Mouse (Mus musculus) heart, embryonic 16.5 days (tissue): ENCODE results near the gene Ppp4r1. TPM values are rescaled to one million over a fixed set of nuclear protein-coding genes. Genes with fewer than 3 reads are reported as not detected.

ENCODE experiments used
- ATAC-seq: fragments of 200-750 bp; cut with Nextera tagmentation; replicated peaks from 2 replicates; pipeline ENCODE4 v1.8.0; 2017; ENCODE audit warnings: moderate number of reproducible peaks; ENCODE audit not compliant: insufficient read depth, low FRiP score; ENCODE audit errors: extremely low read depth
- H3K27ac ChIP-seq: fragments of 300-500 bp; sonication (generic); 2 replicates; pipeline ENCODE4 v1.5.1; 2014; ENCODE audit warnings: mild to moderate bottlenecking, low read length, control low read depth, moderate library complexity
- H3K27me3 ChIP-seq: fragments of 300-500 bp; sonication (generic); 2 replicates; pipeline ENCODE4 v1.6.1; 2014; ENCODE audit warnings: low read length, mixed read lengths; ENCODE audit not compliant: control insufficient read depth, insufficient read depth
- H3K36me3 ChIP-seq: fragments of 300-500 bp; sonication (generic); 2 replicates; pipeline ENCODE4 v1.6.1; 2014; ENCODE audit not compliant: control insufficient read depth, insufficient read depth
- H3K4me1 ChIP-seq: fragments of 300-500 bp; sonication (generic); 2 replicates; pipeline ENCODE4 v1.6.1; 2014; ENCODE audit warnings: low read length, mixed read lengths; ENCODE audit not compliant: control insufficient read depth, insufficient read depth
- H3K4me2 ChIP-seq: fragments of 300-500 bp; sonication (generic); 2 replicates; pipeline ENCODE4 v1.6.1; 2014; ENCODE audit warnings: low read depth, mild to moderate bottlenecking, control low read depth, low read length
- H3K4me3 ChIP-seq: fragments of 300-500 bp; sonication (generic); 2 replicates; pipeline ENCODE4 v1.5.1; 2014; ENCODE audit warnings: mild to moderate bottlenecking, control low read depth, low read length
- H3K9ac ChIP-seq: fragments of 300-500 bp; sonication (generic); 2 replicates; pipeline ENCODE4 v1.6.1; 2014; ENCODE audit warnings: low read length, control low read depth
- H3K9me3 ChIP-seq: fragments of 300-500 bp; sonication (generic); replicated peaks from 2 replicates; pipeline ENCODE4 v1.6.1; 2016; ENCODE audit warnings: low read length; ENCODE audit not compliant: control insufficient read depth
- WGBS: fragments of 180-500 bp; shearing (Covaris S2); extraction: QIAGEN DNeasy Blood & Tissue Kit; methylation state at CpG from one replicate; pipeline ENCODE4 v1.1.7; 2014; 5-methylcytosine and 5-hydroxymethylcytosine counted together
- polyA plus RNA-seq: library from polyadenylated mRNA; unstranded; fragments of >200 nt; fragmentation: Nextera tagmentation; extraction: Ambion mirVana; gene quantifications from 2 replicates; pipeline ENCODE4 v1.2.1, GENCODE M21; 2015

The Ppp4r1 gene
- polyA plus RNA-seq, 1 experiment from 2014 or later, result 27.3 TPM

GRCm38 (mm10) chr17:65869720-65870119, 87.3 kb downstream of the Ppp4r1 start:
- no peak overlapping the region for H3K4me2 ChIP-seq
- no peak for ATAC-seq
- no peaks in the 10 kb centered on the region; the same call in 1 of the 2 replicates for H3K4me1 ChIP-seq
- WGBS, result 90% methylated on average over 10 of the region's 10 CpGs
- H3K27me3 ChIP-seq, result no peaks in the 10 kb centered on the region
- no peak overlapping the region for H3K4me3 ChIP-seq
- no peaks in the 10 kb centered on the region for H3K9me3 ChIP-seq
- peaks cover 4% of the 10 kb centered on the region; the same call in 1 of the 2 replicates for H3K36me3 ChIP-seq
- H3K27ac ChIP-seq, result no peak overlapping the region
- H3K9ac ChIP-seq, result no peak overlapping the region

- Histone ChIP-seq H3K9ac (no peak overlapping the region), H3K4me1 (no peaks in the 10 kb centered on the region; the same call in 1 of the 2 replicates)
- no peak for ATAC-seq
Observed at GRCm38 (mm10) chr17:65870146-65870545, 87.8 kb downstream of the Ppp4r1 start.

GRCm38 (mm10) chr17:65871641-65872041, 89.3 kb downstream of the Ppp4r1 start:
- ATAC-seq, result no peak
- 39% methylated on average over 5 of the region's 5 CpGs for WGBS
- Histone ChIP-seq H3K36me3 (peaks cover 4% of the 10 kb centered on the region; the same call in 1 of the 2 replicates), H3K9ac (no peak overlapping the region), H3K27me3 (no peaks in the 10 kb centered on the region), H3K4me2 (no peak overlapping the region), H3K27ac (no peak overlapping the region), H3K4me3 (no peak overlapping the region), H3K4me1 (no peaks in the 10 kb centered on the region; the same call in 1 of the 2 replicates), H3K9me3 (no peaks in the 10 kb centered on the region)

More at GRCm38 (mm10) chr17:65870146-65870545, 87.8 kb downstream of the Ppp4r1 start:
- Histone ChIP-seq H3K36me3 (peaks cover 4% of the 10 kb centered on the region; the same call in 1 of the 2 replicates), H3K9me3 (no peaks in the 10 kb centered on the region), H3K27ac (no peak overlapping the region), H3K4me3 (no peak overlapping the region), H3K27me3 (no peaks in the 10 kb centered on the region), H3K4me2 (no peak overlapping the region)
- 50% methylated on average over 4 of the region's 4 CpGs for WGBS

- Histone ChIP-seq H3K27me3 (no peaks in the 10 kb centered on the region), H3K4me3 (no peak overlapping the region), H3K36me3 (peaks cover 3% of the 10 kb centered on the region; the same call in 1 of the 2 replicates), H3K9me3 (no peaks in the 10 kb centered on the region), H3K4me2 (no peak overlapping the region), H3K27ac (peak overlapping the region; percentile 25; the same call in 1 of the 2 replicates), H3K4me1 (no peaks in the 10 kb centered on the region; the same call in 1 of the 2 replicates), H3K9ac (no peak overlapping the region)
- WGBS, result 55% methylated on average over 6 of the region's 6 CpGs
- peak; percentile 24; the same call in 1 of the 2 replicates for ATAC-seq
Observed at GRCm38 (mm10) chr17:65872051-65872450, 89.7 kb downstream of the Ppp4r1 start.

GRCm38 (mm10) chr17:65872652-65873051, 90.3 kb downstream of the Ppp4r1 start:
- Histone ChIP-seq H3K9ac (no peak overlapping the region), H3K36me3 (no peaks in the 10 kb centered on the region), H3K4me2 (no peak overlapping the region), H3K4me1 (no peaks in the 10 kb centered on the region; the same call in 1 of the 2 replicates), H3K4me3 (no peak overlapping the region), H3K9me3 (no peaks in the 10 kb centered on the region), H3K27ac (peak overlapping the region; percentile 25; the same call in 1 of the 2 replicates), H3K27me3 (no peaks in the 10 kb centered on the region)
- ATAC-seq, result peak; percentile 59
- WGBS, result 44% methylated on average over 6 of the region's 6 CpGs

- Histone ChIP-seq H3K4me1 (no peaks in the 10 kb centered on the region; the same call in 1 of the 2 replicates), H3K27me3 (no peaks in the 10 kb centered on the region), H3K27ac (no peak overlapping the region), H3K4me3 (no peak overlapping the region), H3K9me3 (no peaks in the 10 kb centered on the region), H3K9ac (no peak overlapping the region), H3K4me2 (no peak overlapping the region), H3K36me3 (no peaks in the 10 kb centered on the region)
- ATAC-seq, result no peak
- 84% methylated on average over 4 of the region's 4 CpGs for WGBS
Observed at GRCm38 (mm10) chr17:65873156-65873555, 90.8 kb downstream of the Ppp4r1 start.

GRCm38 (mm10) chr17:65873834-65874233, 91.5 kb downstream of the Ppp4r1 start:
- no peaks in the 10 kb centered on the region for H3K27me3 ChIP-seq
- H3K9me3 ChIP-seq, result no peaks in the 10 kb centered on the region
- H3K9ac ChIP-seq, result no peak overlapping the region
- no peak overlapping the region for H3K4me2 ChIP-seq
- H3K4me3 ChIP-seq, result no peak overlapping the region
- H3K27ac ChIP-seq, result no peak overlapping the region
- no peaks in the 10 kb centered on the region; the same call in 1 of the 2 replicates for H3K4me1 ChIP-seq
- H3K36me3 ChIP-seq, result no peaks in the 10 kb centered on the region
- ATAC-seq, result 0 out of 2 replicates have a peak, but pooled peaks have one; percentile 14
- WGBS, result 87% methylated on average over 11 of the region's 11 CpGs

GRCm38 (mm10) chr17:65877026-65877425, 94.7 kb downstream of the Ppp4r1 start:
- peaks cover under 1% of the 10 kb centered on the region; the same call in 1 of the 2 replicates for H3K4me1 ChIP-seq
- no peaks in the 10 kb centered on the region for H3K9me3 ChIP-seq
- ATAC-seq, result no peak

GRCm38 (mm10) chr17:65884061-65884669, 101.8 kb downstream of the Ppp4r1 start:
- Histone ChIP-seq H3K4me1 (peaks cover 21% of the 10 kb centered on the region), H3K4me2 (peak overlapping the region; percentile 74), H3K27ac (peak overlapping the region; percentile 94), H3K4me3 (peak overlapping the region; percentile 96), H3K9ac (peak overlapping the region; percentile 92), H3K9me3 (no peaks in the 10 kb centered on the region), H3K36me3 (no peaks in the 10 kb centered on the region), H3K27me3 (no peaks in the 10 kb centered on the region)
- WGBS, result 2% methylated on average over 50 of the region's 56 CpGs
- peak; percentile 2; the same call in 1 of the 2 replicates for ATAC-seq

More at GRCm38 (mm10) chr17:65877026-65877425, 94.7 kb downstream of the Ppp4r1 start:
- Histone ChIP-seq H3K27ac (no peak overlapping the region), H3K4me3 (no peak overlapping the region), H3K36me3 (no peaks in the 10 kb centered on the region), H3K9ac (no peak overlapping the region), H3K4me2 (no peak overlapping the region), H3K27me3 (no peaks in the 10 kb centered on the region)
- WGBS, result 76% methylated on average over 6 of the region's 6 CpGs
